Mouse (Mus musculus) layer of hippocampus, postnatal 10 days (tissue): Measurements from ENCODE around the gene Ddx31. TPM values are rescaled to one million over a fixed set of nuclear protein-coding genes. Genes with fewer than 3 reads are reported as not detected.

Experiments used
- DNase-seq, 2 experiments: peaks; one replicate each; pipeline ENCODE4 v3.0.0; 2021; ENCODE audit warnings: low spot score in 2 of 2
- long read RNA-seq: library from polyadenylated mRNA; stranded (forward); transcript quantifications from one replicate; pipeline ENCODE4 v2.0.0, GENCODE M21; 2023
- total RNA-seq, 2 experiments: library from RNA; stranded (reverse); gene quantifications; 2 replicates each; pipeline ENCODE4 v1.2.3; 2021

Ddx31 gene
- total RNA-seq = 1 to 10 TPM; 9.1 TPM
- long read RNA-seq, transcript Ddx31-201 (20 exons, 3,271 nt) = major isoform, 7 of 10 reads
- long read RNA-seq, partial matches to known transcripts = 0 of 10 reads
- long read RNA-seq, other reads (novel, unspliced or antisense) = 3 of 10 reads

- peak; percentile 97 for DNase-seq
Measured at GRCm38 (mm10) chr2:28840222-28840951, at the start of gene Ddx31, which contains the start of gene Gtf3c4. Gene Ddx31 (plus strand): TSS chr2:28840406. Gene Gtf3c4 (minus strand): TSS chr2:28840360.

- peak in 1 of 2 experiments; percentile 24 for DNase-seq
Measured at GRCm38 (mm10) chr2:28792931-28793610, 47.1 kb upstream of the Ddx31 start.

- no peak for DNase-seq
Measured at GRCm38 (mm10) chr2:28794623-28795022, 45.6 kb upstream of the Ddx31 start.

- no peak for DNase-seq
Measured at GRCm38 (mm10) chr2:28796298-28796697, 43.9 kb upstream of the Ddx31 start.

GRCm38 (mm10) chr2:28797490-28798106, 42.6 kb upstream of the Ddx31 start:
- DNase-seq = peak in 1 of 2 experiments; percentile 27

GRCm38 (mm10) chr2:28798390-28798789, 41.8 kb upstream of the Ddx31 start:
- no peak for DNase-seq

GRCm38 (mm10) chr2:28799575-28799974, 40.6 kb upstream of the Ddx31 start:
- DNase-seq = no peak

GRCm38 (mm10) chr2:28803406-28803805, 36.8 kb upstream of the Ddx31 start:
- DNase-seq = no peak

GRCm38 (mm10) chr2:28808841-28809240, 31.4 kb upstream of the Ddx31 start:
- no peak for DNase-seq

DNA sequence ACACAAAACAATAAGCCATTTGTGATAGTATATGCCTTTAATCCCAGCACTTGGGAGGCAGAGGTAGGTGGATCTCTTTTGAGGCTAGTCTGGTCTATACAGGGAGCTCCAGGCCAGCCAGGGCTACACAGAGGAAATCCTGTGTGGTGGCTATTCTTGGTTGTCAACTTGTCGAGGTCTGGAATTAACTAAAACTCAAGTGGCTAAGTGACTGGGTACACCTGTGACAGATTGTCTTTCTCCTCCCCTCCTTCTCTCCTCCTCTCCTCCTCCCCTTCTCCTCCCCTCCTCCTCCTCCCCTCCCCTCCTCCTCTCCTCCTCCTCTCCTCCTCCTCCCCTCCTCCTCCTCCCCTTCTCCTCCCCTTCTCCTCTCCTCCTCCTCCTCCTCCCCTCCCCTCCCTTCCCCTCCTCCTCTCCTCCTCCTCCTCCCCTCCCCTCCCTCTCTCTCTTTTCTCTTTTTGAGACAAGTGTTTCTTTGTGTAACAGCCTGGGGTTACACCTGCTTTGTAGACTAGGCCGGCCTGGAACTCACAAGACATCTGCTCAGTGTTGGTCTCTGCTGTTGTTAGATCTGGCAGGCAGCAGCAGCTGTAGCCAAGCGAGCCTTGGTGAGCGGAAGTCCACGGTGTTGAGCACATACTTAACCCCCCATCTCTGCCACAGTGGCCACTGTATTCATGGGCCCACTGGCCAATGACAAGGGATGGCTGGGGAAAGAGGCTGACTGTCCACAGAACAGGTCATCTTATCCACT, 29.8 kb upstream of the Ddx31 start:
- no peak for DNase-seq

DNA sequence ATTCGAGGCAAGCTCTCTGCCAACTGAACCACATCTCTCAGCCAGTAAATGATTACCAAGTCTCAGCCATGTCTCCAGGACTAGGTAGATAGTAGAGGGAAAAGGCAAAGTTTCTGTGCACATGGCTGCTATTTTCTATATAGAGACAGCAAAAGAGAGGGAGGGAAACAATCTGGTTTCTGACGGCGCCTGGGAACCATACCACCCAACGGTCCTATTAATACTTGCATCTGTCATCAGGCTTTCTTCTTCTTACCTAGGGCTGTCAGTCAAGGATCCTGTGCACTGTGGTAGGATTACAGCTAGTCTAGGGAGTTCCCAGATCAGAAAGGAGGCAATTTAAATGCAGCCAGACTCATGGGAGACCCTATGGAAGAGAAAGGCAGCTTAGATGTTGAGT, 21.3 kb upstream of the Ddx31 start:
- peak; percentile 32 to 40 for DNase-seq

GRCm38 (mm10) chr2:28829265-28829664, 10.9 kb upstream of the Ddx31 start:
- no peak for DNase-seq

DNA sequence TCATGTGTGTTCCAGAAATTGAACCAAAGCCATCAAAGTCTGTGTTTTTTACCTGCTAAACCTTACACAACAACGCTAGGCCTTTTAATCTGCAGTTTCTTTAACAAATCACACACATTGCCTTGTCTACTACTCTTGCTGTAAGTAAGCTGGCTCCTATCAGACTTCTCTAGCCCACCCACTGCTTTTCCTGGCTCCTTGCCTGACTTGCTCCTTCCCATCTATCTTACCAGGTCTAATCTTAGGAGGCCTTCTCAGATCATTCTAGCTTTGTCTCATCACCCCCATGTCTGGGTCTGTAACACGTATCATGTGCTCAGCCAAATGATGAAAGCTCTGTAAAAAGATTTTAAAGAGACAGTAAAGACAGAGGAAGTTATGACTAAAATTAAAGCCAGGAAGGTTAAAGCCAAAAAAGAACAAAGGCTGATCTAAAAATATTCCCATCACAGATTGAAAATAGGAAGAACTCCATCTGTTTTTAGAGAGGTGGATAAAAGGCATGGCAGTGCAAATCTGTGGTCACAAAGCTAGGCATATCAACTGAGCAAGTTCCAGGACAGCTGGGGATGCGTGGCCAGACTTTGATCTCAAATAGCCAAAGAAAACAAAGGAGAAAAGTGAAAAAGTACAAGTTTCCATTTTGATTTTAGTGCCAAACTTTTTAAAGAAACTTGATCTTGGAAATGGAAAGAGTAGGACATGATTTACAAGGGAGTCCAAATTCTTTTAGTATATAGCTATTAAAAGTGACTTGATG, 3.8 kb upstream of the Ddx31 start:
- DNase-seq = no peak

GRCm38 (mm10) chr2:28839501-28840221, 545 bp upstream of the Ddx31 start:
- DNase-seq = no peak

DNA sequence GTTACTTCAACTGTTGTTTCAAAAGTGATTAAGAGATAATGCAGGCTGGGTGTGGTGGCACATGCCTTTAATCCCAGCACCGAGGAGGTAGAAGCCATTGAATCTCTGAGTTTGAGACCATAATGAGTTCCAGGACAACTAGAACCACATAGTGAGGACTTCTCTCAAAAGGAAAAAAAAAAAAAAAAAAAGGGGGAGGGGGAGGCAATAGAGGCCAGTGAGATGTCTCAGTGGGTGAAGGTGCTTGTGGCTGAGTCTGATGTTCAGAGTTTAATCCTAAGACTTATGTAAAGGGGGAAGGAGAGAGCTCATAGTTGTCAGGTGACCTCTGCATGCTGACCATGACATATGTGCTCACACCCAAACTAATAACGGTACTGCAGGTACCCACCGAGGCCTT, 1.8 kb downstream of the Ddx31 start:
- no peak for DNase-seq

DNA sequence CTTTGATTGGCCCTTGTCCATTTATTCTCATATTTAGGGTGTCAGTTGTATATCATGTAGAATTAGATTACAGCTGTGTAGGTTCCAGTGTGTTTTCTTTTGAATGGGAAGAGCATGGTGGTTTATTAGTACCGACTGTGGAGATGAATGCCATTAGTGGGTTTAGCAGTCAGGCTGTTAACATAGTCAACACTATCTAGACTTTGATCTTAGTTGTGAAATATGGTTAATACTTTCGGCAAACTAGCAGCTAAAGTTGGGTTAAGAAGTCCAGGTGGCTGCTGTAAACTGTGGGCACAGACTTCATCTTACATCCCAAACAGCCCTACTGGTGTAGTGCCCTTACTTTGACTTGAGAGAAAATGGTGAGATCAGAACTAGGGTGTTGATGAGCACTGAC, 8.7 kb downstream of the Ddx31 start:
- no peak for DNase-seq

GRCm38 (mm10) chr2:28852594-28852993, 12.4 kb downstream of the Ddx31 start:
- no peak for DNase-seq

- no peak for DNase-seq
Measured at GRCm38 (mm10) chr2:28855773-28856172, 15.6 kb downstream of the Ddx31 start.

- no peak for DNase-seq
Measured at GRCm38 (mm10) chr2:28859303-28859702, 19.1 kb downstream of the Ddx31 start.
